Mouse (Mus musculus) MN1 (cell line): Measurements from ENCODE around the gene Slc22a5.

Experiments
- DNase-seq: peaks from one replicate; pipeline ENCODE4 v3.0.0-alpha.2; 2016; ENCODE audit warnings: low spot score

Gene Slc22a5

DNA sequence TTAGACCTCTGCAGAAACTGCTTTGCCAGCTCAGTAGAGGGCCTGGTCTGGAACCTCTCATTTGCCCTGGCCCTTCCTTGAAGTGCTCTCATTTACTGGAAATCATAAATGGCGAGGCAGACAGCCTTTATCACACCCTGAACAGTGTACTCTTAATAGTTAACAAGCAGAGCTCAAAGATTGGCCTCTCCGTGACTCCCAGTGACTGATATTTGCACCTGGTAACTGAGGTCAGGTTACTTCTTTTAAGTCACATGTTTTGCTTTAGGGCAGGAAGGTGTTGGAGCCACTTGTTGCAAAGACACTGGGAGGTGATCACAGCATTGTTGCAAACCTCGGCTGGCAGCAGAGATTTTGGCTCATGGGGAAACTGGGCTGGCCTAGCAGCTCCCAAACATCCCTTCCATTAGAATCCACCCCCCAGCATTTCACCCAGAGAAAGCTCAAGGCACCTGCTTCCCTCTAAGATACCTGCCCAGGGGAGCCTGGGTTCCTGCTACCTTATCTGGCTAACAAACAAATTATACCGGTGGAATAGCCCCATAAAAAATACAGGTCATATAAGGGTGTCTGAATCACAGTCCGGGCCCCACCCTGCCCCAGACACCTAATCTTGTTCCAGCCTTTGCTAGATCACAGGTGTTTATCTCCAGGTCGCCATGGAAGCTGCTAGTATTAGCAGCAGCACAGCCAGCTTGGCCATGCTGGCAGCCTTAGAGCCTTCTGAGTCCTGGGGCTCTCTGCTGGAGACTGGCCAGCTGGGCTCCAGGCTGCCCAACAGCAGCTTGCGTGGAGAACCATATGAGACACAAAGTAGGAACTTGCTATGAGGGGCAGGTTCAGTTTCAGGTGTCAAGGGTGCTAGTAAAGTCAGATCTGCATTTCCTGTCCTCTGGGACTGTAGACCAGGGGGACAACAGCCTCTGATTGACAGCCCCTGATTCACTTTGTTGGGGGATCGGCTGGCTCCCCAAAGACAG is 51.5 kb downstream of the Slc22a5 start:
- DNase-seq, result no peak

DNA sequence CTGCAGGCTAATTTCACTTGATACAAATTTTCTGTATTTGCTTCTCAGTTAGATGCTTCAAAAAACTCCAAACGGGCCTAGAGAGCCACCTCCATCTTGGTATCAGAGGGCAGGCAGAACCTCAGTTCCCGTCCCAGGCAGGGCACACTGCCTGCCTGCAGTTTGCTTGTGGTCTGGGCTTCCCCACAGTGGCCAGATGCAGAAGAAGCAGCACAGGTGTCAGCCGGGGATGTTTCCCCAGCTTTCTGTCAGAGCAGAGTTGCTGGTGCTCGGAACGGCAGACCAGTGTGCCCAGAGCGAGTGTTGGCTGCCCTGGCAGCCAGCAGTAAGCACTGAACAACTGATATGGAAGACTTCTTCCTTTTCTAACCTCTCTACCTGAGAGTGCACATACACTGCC is 52.3 kb downstream of the Slc22a5 start:
- no peak for DNase-seq

DNA sequence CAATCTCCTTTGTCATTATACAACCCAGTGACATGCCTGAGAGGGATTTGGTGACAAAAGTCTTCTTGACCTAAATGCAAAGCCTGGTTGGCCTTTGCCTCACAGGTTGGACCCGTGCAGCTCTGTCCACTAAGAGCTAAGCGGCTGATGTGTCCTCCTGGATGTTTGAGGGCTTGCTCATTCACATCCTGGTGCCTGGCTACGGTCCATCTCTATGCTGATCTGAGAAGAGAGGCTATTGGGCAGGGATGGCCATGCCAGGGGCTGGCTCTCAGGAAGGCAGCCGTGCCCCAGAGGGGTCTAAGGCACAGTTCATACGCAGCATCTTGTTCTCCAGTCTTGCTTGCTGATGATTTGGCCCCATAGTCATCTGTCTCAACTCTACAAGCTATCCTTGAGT is 53.7 kb downstream of the Slc22a5 start:
- DNase-seq, result no peak

DNA sequence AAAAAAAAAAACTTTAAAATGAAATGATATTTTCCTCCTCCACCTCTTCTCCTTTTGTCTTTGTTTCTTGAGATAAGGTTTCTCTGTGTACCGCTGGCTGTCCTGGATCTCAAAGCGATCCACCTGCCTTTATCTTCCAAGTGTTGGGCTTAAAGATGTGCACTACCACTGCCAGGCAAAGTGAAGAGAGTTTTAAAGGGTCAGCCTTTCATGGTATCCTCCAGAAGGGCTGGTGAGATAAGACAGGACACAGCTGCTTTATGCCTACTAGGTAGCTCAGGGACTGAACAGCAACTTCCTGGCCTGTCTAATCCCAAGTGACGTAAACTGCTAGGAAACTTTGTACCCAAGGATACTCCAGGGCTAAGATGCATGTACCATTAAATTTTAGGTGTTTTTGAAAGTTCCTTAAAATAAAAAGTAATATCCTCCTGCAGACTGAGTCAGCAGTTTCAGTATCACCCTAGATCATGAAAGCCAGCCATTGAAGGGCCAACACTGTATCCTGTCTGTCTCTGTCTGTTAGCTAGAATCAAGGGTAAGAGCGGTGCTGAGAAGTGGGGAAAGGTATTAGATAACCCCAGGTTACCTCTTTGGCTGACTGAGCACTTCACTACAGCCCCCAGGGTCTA is 56.0 kb downstream of the Slc22a5 start:
- no peak for DNase-seq

DNA sequence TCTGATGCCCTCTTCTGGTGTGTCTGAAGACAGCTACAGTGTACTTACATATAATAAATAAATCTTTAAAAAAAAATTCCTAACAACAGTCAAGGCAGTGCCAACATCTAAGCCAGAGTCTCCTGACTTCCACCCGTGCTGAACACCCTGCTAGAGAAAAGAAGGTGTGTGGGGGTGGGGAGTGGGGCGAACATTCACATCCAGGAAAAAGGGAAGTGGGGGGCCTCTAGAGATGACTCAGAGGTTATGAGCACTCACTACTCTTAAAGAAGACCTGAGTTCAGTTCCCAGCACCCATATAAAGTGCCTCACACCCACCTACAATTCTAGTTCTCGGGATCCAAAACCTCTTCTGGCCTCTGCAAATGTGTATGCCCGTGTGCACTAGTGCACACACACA is 66.1 kb downstream of the Slc22a5 start:
- no peak for DNase-seq

DNA sequence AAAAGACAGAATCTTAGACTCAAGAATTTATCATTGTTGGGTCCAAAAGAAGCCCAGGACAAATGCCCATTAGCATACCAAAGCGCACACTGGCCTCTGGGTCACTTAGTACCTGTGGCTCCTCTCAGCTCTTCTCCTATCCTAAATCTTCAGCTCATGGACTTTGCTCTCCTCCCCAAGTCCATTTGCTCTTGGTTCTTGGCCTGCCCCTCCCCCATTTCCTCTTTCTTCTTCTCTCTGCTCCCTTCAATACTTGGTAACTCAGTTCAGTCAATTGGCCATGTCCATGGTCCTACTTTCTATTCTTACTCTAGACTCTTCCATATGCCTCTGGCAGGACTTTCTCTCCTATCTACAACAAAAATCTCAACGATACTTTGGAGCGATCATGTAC is 69.5 kb downstream of the Slc22a5 start:
- no peak for DNase-seq

DNA sequence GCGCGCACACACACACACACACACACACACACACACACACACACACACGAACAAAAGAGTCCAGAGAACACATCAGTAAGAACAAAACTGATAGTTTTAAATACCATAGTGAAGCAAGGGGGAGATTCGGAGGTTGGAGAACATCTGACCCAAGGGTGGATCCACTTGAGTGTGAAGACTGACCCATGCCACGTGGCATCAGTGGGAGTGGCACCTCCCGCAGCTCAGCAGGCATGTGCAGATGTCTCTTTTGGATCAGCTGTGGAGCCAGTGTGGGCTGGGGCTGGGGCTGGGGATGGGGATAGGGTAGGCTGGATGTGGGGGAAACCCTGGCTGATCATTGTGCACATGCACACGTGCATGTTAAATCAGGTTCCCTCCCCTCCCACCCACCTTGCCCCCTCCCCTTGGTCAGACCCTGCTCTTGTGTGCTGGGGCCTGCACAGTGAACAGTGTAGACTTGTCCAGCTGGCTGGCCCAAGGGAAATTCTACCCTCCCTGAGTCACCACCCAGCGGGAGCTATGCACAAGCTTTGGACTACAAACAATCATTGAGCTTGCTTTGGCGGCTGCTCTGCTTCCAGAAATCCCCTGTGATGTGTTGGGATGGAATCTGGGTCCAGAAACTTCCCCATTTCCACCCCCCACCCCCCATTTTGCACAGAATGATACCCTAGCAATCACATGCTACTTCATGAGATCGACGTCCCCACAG is 70.1 kb downstream of the Slc22a5 start:
- no peak for DNase-seq

DNA sequence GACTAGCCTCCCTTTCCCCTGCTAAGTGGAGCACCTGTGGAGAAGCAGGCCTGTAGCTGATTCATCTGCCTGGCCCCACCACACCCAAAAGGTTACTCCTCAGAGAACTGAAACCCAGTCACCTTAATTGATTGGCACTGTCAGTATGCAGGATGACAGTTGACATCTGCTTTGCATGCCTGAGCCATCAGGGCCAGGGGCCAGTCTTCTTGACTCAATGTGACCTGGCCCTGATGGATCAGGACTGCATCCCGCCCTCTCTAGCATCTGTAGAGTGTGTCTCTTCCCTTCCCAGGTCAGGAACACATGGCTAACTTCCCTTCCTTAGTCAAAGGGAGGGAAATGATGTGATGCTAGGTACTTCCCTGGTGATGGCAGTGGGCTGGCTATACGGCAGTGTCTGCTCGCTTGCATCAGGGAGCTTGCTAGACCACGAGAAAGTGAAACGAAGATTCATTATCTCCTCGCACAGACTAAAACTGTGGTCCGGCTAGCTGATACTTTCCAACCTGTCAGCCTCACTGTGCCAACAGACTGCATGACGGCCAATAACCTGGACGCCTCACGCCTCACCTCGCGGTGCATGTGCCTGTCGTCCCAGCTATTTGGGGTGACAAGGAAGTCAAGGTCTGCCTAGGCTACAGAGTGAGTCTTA is 70.8 kb downstream of the Slc22a5 start:
- DNase-seq, result no peak

DNA sequence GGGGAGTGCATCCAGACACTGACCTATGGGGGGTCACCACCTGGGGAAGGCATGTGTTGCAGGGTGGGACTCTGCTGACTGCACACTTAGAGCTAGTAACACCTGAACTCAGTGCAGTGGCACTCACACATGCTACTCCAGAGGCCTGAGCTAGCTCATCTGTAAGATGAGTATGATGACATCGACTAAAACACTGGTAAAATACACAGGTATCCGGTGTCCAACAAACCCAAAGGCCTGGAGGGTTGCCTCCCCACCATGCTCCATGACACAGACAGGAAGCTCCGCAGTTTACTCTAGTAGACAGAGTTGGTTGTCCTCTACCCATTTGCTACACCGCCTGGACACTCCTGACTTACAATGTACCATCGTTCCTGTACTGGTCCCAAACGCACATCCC is 71.9 kb downstream of the Slc22a5 start:
- no peak for DNase-seq

DNA sequence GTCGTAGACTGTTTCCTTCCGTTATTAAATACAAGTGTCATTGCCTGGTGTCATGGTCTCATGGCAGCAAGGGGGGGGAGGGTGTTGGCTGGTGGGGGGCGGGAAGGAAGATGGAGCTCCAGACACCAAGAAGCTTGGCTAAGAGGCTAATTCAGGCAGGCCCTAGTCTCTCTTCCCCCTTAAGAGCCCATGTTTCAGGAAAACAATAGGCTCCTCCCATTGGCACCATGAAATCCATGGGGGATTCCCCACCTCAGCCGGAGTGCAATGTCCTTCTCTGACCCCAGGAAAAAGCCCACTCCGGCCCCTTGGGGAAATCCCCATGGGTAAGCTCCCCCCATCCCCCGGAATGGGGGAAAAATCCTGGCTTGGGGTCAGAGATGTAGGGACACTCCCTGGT is 72.7 kb downstream of the Slc22a5 start:
- DNase-seq, result no peak

DNA sequence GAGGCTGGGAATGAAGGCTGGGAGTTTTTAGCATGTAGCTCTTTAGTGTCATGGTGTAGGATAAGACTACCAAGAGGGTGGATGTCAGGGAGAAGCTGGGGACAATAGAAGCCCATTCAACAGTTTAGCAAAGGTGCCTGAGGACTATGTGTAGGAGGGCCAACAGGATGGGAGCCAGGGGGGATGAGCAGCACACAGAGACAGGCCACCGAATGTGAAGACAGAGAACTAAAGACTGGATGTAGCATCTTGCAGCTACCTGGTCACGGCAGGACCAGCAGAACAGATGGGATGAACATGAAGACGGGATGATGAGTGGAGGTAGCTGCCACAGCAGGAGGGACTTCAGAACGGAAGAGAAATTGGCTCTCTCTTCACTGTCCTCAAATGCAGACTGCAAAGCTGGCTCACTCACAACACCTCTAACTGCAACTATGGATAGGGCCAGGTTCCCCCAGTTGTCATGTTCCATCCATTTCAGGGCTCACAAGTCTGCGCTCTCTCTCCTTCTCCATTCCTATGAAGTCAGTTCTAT is 74.6 kb downstream of the Slc22a5 start:
- no peak for DNase-seq

DNA sequence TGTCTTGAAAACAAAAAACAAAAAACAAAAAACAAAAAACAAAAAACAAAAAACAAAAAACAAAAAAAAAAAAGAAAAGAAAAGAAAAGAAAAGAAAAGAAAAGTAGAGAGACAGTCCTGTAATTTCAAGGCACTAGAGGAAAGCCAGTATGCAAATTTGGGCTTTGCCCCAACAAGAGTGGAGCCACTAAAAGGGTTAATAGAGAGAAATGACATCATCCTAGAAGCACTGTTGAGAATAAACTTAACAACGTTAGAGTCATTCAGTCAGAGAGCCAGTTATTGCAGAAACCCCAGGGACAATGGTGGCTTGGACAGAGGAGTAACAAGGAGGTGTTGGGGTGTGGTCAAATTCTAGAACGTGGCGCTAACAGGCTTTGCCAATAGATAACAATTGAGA is 76.7 kb downstream of the Slc22a5 start:
- DNase-seq, result no peak
